Mouse (Mus musculus): Measurements from ENCODE around the gene Dnajc12.
"Not testable (repeated sequence)": the region's sequence is repeated elsewhere in the genome, so short reads cannot be mapped to it uniquely, and the experiment has no call there.

The Dnajc12 gene

DNA sequence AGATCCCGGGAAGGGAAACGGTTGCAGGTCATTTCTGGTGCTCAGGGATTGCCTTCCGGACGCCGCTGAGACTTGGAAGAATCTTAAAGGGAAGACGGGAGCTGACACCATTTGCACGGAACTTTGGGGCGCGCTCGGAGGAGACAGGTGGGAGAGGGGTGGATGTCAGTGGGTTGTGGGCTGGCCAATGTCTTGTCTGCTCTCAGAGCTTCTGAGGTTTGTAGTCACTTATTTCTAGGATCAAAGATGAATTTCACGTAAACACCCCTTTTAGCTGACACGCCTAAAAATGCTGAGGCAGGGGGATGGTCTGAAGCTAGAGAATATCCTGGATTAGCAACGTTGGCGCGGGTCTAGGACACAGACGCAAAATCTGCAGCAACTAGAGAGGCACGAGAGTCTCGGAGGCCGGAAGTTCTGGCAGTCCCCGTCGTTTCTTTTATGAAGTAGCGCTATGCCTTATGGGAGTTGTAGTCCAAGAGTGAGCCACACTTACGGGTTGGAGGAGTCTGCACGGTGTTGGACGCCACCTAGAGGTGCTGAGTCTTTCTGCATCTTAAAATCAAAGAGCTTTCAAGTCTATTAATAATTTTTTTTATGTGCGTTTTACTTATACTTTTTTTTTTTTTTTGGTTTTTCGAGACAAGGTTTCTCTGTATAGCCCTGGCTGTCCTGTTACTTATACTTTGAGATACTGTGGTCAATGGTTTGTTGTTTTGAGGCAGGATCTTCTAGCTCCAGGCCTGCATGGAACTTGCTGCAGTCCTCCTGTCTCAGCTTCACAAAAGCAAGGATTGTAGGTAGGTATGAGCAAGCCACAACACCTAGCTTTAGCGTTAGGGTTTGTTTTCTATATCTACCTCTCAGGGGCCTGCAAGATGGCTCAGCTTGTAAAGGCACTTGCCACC, at the start of gene Dnajc12:
TSS of gene Dnajc12 (plus strand) at position 72 of the 908 bp plus-strand sequence.
- DNase-seq (ENCODE audit: low read depth in 1 of 2, low spot score in 2 of 2) = peak; percentile 57 to 59

DNA sequence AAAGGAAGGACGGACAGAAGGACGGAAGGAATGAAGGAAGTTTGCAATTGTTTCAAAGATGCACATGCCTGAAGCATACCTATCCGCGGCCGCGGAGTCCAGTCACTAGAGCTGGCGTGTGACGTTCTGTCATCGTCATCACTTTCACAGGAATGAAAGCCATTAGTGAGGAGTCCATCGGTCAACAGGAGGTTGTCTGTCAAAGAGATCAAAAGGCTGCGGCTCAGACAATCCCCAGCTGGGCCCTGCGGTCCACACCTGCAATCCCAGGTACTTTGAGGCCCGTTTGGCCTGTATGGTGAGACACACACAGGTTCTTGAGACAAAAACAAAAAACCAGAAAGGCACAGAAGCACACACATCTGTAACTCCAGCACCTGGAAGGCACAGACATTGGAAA, 45.3 kb upstream of the Dnajc12 start:
- no peak for DNase-seq (ENCODE audit: low read depth in 1 of 2, low spot score in 2 of 2)

DNA sequence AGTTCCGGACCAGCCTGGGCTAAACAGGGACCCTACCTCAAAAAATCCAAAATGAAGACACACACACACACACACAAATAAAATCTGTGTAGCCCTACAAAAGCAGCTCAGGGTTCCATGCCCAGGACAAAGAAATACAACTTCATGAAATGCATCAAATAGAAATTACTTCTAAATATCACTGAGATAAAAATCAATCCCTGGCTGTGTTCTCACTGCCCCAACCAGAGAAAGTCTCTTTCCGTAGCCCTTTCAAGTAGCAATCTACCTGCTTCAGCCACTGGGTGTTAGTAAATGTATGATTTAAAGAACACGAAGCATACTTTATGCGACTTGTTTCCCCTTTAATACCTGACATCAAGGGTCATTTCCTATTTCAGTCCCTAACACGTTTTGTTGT, 44.9 kb upstream of the Dnajc12 start:
- no peak for DNase-seq (ENCODE audit: low read depth in 1 of 2, low spot score in 2 of 2)

DNA sequence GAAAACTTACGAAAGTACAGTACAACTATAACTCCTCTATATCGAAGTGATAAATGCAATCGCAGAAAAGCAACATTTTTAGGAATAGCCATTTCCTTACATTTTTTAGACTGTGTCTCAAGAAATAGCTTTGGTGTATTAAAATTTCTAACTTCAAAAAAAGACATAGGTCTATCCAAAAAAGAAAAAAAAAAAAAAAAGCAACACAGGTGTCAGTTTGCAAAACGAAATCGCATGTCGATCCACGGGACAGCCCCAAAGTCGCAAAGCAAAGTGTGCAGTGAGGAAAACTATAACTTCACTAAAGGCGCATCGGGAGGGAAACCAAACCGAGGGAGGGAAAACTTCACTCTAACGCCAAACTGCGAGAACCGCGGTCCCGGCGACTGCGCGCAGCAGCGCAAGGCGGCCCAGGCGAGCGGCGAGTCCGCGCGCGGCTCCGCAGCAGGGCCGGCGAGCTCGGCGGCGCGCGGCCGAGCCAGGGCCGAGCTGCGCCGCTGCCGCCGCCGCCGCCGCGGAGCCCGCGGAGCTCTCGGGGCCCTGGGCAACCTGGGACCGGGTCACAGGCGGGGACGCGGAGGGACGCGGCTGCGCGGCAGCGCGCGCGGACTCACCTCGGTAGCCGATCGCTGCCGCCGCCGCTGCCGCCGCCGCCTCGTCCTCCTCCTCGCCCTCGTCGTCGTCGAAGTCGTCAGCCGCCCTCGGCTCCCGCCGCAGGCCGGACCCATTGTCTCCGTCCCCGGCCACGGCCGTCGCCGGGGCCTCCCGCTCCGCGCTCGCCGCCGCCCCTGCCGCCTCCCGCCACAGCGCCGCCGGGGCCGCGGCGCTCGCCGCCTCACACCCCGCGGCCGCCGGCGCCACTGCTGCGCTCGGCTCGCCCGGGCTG, 44.0 kb upstream of the Dnajc12 start:
- DNase-seq (ENCODE audit: low read depth in 1 of 2, low spot score in 2 of 2) = peak in 1 of 2 experiments; percentile 22

DNA sequence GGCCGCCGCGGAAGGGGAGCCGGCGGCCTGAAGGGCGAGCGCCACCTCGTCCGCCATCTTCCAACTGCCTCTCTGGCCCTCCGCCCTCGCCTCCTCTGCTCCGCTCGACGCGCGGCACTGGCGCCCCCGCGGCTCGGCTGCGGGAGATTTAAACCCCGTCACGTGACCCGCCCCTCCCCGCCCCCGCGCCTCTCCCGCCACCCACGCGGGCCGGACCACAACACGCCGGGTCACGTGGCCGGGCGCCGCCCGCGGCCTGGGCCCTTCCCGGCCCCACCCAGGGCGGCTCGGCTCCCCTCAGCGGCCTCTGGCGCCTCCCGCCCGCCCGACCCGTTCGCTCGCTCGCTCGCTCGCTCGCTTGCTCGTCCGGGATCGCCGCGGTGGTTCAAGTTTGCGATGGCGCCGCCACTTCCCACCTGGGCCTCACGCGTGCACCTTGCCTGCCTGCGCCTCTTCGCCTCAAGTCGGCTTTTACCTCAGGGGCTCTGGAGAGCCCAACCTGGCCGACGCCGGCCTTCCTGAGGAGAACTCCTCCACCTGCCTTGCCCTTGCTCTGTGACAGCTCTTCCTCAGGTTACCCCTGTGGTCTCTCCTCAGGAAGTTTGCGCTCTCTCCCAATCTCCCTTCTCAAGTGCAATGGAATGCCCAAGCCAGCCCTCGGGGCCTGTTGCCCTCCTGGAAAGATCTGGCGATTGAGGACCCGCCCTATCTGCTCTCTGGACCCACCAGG, 43.2 kb upstream of the Dnajc12 start:
- peak; percentile 38 to 75 for DNase-seq (ENCODE audit: low read depth in 1 of 2, low spot score in 2 of 2)

DNA sequence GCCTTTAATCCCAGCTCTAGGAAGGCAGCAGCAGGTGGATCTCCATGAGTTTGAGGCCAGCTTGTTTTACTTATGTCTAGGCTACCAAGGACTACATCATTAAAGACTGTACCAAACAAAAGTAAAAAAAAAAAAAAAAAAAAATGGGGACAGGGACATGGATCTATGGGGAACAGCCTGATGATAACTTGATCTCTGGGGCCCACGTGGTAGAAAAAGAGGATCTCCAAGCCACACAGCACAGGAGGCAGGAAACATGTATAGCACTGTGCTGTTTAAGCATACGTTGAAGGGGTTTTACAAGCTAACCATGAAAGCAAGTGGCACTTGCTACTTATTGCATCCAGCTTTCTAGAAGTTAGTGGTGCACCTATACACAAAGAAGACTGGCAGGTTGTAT, 40.9 kb upstream of the Dnajc12 start:
- DNase-seq (ENCODE audit: low read depth in 1 of 2, low spot score in 2 of 2) = no peak

DNA sequence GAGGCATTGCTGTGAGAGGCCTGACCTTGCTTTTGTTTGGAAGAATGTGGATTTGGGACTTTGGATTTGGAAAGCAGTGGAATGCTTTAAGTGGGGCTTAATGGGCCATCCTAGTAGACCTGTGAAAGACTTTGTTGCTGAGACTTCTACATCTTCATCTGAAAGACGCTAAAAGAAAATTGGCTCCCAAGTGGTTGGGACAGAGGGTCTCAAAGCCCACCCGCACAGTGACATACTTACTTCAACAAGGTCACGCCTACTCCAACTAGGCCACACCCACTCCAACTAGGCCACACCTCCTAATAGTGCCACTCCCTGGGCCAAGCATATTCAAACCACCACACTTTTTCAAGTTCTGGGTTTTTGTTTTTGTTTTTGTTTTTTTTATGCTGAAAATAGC, 37.5 kb upstream of the Dnajc12 start:
- no peak for DNase-seq (ENCODE audit: low read depth in 1 of 2, low spot score in 2 of 2)

DNA sequence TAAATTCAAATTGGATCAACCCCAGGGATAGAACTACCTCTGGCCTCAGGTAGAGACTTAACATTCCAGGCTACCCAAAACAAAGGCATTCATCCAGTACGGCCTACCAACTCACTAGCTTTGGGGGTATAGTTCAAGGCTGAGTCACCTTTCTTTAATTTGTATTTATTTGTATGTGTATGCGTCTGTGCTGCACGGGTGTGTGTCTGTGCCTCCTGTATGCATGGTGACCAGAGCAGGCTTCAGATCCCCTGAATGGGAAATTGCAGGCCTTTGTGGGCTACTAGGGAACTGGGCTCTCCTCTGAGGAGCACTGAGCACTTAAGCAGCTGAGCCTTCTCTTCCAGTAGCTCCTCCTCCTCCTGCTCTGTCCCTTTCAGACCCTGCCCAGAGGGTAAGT, 34.0 kb upstream of the Dnajc12 start:
- DNase-seq (ENCODE audit: low read depth in 1 of 2, low spot score in 2 of 2) = no peak

DNA sequence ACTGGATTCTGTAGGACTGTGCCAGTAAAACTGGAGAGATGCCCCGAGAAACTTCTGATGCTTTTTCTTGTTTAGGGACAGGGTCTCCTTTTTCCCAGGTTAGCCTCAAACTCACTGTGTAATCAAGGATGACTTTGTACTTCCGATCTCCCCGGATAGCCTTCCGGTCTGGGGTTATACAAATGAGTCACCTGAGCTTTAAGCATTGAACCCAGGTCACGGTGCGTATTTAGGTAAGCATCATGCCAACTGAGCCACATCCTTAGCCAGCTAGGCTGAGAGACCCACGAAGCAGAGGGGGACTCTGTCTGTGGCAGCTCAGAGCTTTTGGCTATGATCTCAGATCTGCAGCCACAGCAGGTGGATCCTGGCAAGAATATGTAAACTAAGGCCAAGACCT, 31.6 kb upstream of the Dnajc12 start:
- DNase-seq (ENCODE audit: low read depth in 1 of 2, low spot score in 2 of 2) = no peak

DNA sequence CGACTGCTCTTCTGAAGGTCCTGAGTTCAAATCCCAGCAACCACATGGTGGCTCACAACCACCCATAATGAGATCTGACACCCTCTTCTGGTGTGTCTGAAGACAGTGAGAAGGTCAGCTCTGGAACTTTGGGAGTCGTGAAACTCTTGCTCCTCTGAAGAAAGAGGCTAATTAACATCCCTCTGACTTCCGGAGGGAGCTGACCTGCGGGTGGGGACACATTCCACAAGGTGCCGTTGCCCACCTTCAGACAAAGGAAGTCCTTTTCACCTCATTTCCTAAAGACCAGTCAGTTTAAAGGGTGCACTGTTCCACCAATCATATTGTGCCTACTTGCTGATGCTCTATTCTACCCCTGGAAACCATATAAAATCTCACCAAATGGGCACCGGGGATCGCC, 31.1 kb upstream of the Dnajc12 start:
- DNase-seq (ENCODE audit: low read depth in 1 of 2, low spot score in 2 of 2) = not testable (repeated sequence)

DNA sequence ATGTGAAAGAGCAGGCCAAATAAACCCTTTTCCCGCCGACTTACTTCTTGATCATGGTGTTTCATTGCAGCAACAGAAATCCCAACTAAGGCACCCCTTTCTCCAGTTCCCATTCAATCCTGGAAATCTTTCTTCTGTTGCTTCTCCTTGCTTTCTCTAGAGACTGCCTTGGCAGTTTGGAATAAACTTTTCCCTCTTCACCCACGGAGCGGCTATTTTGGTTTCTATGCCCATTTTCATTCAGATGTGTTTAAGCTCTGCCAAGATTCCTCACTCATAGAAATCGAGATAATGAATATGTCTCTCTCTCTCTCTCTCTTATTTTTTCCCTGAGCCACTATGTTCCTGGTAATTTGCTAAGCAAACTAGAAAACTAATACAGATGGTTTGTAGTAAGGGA, 30.1 kb upstream of the Dnajc12 start:
- no peak for DNase-seq (ENCODE audit: low read depth in 1 of 2, low spot score in 2 of 2)

DNA sequence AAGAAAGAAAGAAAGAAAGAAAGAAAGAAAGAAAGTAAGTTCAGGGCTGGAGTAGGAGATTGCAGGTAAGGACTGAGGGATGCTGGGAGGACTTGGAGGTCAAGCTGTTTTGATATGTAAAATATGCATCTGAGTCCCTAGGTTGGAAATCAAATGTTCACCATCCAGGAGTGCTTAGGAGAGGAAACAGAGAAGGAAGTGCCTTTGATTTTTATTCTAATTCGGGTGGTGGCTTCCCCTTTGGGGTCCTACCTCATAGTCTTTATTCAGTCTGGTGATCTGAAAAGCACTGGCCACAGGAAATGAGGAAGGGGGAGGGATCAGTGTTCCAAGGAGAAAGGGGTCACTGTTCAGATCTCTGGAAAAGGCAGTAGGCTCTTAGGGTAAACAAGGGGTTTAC, 21.7 kb upstream of the Dnajc12 start:
- no peak for DNase-seq (ENCODE audit: low read depth in 1 of 2, low spot score in 2 of 2)

DNA sequence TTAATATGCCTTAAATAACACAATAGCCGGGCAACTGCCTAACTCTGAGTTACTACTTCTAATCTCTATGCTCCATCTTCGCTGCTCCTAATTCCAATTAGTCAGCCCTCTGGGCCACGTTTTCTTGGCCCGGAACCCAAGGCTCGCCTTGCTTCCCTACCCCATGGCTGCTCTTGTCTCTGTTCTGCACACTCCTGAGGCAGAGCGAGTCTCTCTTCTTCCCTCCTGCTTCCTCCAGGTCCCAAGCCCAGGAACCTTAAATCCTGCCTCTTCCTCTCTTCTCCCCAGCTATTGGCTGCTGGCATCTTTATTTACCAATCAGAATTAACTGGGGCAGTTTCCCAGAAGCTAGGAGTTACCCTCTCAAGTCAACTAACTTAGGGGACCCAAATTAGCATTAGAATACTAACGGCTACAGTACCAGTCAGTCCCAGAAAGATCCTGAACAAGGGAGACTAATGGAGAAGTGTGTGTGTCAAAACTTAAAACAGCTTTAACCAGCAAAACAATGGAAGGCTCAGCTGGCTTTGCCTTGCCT, 16.3 kb upstream of the Dnajc12 start:
- DNase-seq (ENCODE audit: low read depth in 1 of 2, low spot score in 2 of 2) = no peak

DNA sequence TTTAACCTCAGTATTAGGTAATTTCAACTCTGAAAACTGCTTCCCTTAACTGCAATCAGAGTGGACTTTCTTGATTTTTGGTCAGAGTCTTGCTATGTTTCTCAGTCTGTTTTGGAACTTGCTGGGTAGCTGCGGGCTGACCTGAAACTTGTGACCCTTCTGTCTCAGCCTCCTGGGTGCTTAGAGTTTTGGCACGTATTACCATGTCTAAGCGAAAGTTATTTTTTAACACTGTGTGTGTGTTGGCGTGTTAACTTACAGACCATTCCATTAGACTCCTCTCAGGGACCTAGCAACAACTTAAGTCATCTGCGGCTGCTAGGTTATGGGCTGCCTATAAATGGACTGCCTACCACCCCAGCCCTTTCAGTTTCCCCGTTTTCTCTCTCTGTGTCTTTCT, 14.9 kb upstream of the Dnajc12 start:
- DNase-seq (ENCODE audit: low read depth in 1 of 2, low spot score in 2 of 2) = no peak

DNA sequence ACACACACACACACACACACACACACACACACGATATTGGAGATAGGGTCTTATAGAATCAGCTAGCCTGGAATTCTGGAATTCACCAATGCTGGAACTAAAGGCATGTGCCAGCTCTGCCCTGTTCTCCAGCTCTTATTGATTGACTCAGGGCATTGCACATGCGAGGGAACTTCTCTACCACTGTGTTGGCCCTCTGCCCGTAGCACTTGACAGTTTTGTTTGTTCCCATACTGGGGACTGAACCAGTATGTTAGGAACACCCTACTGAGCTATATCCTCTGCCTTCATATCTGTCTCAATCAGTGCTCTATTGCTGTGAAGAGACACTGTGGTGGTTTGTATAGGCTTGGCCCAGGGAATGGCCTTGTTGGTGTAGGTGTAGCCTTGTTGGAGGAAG, 14.2 kb upstream of the Dnajc12 start:
- no peak for DNase-seq (ENCODE audit: low read depth in 1 of 2, low spot score in 2 of 2)

DNA sequence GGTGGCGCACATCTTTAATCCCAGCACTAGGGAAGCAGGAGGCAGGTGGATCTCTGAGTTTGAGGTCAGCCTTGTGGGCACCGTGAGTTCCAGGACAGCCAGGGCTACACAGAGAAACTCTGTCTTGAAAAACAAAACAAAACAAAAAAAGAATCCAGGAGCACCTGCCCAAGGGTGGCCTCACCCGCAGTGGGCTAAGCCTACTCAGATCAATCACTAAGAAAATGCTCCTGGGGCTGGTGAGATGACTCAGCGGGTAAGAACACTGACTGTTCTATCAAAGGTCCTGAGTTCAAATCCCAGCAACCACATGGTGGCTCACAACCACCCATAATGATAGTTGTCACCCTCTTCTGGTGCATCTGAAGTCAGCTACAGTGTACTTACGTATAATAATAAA, 5.9 kb upstream of the Dnajc12 start:
- no peak for DNase-seq (ENCODE audit: low read depth in 1 of 2, low spot score in 2 of 2)

DNA sequence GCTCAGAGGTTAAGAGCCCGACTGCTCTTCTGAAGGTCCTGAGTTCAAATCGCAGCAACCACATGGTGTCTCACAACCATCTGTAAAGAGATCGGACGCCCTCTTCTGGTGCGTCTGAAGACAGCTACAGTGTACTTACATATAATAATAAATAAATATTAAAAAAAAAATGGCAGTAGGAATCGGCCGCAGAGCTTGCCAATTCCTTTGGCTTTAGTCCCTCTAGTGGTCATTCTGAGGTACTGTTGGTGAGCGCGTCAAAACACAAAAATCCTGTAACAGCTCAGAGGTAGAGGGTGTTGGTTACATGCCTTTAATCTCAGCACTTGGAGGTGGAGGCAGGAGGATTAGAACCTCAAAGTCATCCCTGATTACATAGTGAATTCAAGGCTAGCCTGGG, 4.8 kb upstream of the Dnajc12 start:
- peak; percentile 18 to 49 for DNase-seq (ENCODE audit: low read depth in 1 of 2, low spot score in 2 of 2)

DNA sequence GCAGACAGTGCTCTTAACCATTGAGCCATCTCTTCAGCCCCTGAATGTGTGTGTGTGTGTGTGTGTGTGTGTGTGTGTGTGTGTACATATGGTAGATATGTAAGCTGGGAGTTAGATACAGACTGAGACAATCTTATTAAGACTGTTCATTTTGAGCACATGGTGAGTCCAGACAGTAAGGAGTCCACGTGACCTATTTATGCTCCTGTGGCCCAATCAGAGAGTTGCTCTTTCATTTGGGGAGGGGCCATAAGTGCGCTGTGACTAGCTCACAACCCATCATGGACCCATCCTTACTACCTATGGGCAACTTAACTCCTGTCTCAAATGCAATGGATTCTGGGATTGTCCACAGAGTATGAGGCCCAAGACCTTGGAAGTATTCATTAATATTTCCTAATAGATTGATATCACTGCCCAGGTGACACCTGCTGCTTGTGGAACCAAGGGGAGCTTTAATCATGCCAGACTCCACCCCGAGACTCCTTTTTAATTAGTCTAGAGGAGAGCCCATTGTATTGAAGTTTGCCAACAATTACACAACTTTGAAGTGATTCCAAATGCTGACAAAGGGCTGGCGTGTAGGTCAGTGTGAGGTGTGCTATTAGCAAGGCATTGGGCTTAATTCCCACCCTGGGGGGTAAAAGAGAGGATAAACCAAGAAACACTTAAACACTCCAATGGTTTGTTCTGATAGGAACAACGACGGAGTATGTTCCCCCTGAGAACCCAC, 3.1 kb upstream of the Dnajc12 start:
- no peak for DNase-seq (ENCODE audit: low read depth in 1 of 2, low spot score in 2 of 2)

DNA sequence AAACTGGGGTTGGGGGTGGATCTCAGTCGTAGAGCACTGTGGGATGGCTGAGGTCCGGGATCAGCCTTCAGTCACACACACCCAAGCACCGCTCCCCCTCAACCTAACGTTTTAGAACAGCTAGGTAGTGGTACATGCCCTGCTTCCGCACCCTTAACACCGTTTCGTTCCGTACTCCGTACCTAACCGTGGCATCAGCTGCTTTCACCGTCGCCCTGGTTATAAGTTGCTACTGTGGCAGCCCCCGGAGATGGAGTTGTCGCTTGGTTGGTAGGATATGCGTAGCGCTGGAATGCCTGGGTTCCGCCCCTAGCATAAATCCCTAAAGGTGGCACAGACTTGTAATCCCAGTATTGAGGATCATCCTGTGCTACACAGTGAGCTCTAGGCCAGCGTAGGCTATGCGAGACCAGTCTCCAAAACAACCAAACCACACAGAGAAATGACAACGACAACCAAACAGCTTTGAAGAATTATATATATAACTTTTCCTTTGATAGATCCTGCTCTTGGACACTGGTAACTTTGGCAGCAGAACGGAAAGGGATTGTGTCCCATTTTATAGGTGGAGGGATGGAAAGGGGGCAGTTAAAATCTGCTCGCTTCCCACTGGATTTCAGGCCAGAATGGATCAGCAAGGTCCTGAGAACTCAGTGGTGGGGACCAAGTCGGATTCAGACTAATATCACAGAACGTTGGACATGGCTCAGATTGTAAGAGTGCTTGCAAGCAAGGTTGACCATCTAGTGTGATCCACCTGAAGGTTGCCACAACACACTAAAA, 554 bp upstream of the Dnajc12 start, which contains the start of gene Sirt1:
TSS of gene Sirt1 (minus strand) at position 207 of the 783 bp plus-strand sequence.
- no peak for DNase-seq (ENCODE audit: low read depth in 1 of 2, low spot score in 2 of 2)

DNA sequence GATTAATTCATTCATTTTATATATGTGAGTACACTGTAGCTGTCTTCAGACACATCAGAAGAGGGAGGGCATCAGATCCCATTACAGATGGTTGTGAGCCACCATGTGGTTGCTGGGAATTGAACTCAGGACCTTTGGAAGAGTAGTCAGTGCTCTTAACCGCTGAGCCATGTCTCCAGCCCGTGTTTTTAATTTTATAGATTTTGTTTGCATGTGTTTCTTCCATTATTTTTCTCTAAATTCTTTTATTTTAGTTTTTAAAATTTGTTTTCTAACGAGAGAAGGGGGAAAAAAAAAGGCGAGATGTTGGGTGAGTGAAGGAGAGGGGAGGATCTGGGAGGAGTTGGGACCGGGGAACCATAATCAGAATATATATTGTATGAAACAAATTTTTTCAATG, 3.7 kb downstream of the Dnajc12 start:
- not testable (repeated sequence) for DNase-seq (ENCODE audit: low read depth in 1 of 2, low spot score in 2 of 2)

All from monocyte, adult 2 months (primary cell).